Mouse (Mus musculus) brain, embryonic 14.5 days (tissue): Measurements from ENCODE around the gene Polrmt.

Experiments used
- CTCF ChIP-seq: fragments of 200-500 bp; IDR thresholded peaks from 2 replicates; pipeline ENCODE4 v1.5.1; 2012; ENCODE audit warnings: inconsistent platforms, mild to moderate bottlenecking, moderate library complexity, borderline replicate concordance; ENCODE audit not compliant: insufficient read depth, insufficient read length; ENCODE audit errors: extremely low read depth
- POLR2A ChIP-seq: fragments of 200-500 bp; IDR thresholded peaks from 2 replicates; pipeline ENCODE4 v1.6.1; 2012; ENCODE audit warnings: mild to moderate bottlenecking, inconsistent platforms, borderline replicate concordance; ENCODE audit not compliant: poor library complexity, insufficient read depth, insufficient read length, severe bottlenecking; ENCODE audit errors: extremely low read depth

DNA sequence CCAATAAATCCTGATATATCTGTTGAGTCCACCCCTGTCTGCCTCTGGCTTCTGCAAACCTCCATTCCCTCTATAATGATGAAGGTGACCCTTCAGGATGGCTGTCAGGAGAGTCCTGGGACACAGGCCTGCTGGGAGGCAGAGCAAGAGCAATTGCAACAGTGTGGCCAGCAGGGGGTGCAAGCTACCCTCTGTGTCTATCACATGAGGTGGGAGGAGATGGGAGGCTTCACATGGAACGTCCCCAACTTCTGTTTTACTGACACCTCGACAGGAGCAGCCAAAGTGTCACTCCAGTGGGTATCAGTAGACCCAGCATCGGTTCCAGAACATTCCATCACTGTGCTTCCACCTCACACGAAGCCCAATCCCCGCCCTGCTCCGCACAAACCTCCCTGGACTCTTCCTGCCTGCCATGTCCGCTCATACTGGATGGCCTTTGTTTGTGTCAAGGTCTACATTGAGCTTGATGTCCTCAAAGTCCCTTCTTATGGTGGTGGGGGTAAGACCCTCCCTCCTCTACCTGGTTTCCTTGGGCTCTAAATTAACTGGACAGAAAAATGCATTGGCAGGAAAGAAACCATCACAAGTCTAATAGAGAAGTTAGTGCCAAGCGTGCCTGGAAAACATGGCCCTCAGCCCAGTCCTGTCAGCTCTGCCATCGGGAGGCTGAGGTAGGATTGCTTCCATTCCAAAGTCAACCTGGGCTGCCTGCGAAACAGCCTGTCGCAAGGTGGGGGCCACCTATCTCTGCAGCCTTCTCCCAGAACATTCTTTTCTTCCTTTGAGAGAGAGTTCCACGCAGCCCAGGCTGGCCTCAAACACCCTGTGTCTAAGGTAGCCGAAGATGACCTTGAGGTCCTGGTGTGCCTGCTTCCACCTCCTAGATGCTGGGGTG, 50.9 kb downstream of the Polrmt start:
- peak; percentile 83 for TF ChIP-seq CTCF
- TF ChIP-seq POLR2A: no peak
